Mouse (Mus musculus) limb, embryonic 11.5 days (tissue): ENCODE results near the gene Slc35a3. TPM values are rescaled to one million over a fixed set of nuclear protein-coding genes. Genes with fewer than 3 reads are reported as not detected.

ENCODE experiments used
- ATAC-seq: fragments of 200-750 bp; cut with Nextera tagmentation; 2 replicates; pipeline ENCODE4 v1.8.0; 2017; ENCODE audit warnings: low read depth; ENCODE audit not compliant: insufficient number of reproducible peaks, low FRiP score, low TSS enrichment
- DNase-seq: peaks from one replicate; pipeline ENCODE4 v3.0.0-alpha.2; 2015; ENCODE audit warnings: low spot score
- H3K27ac ChIP-seq: fragments of 300-500 bp; sonication (generic); replicated peaks from 2 replicates; pipeline ENCODE4 v1.5.1; 2014; ENCODE audit warnings: low read depth, mild to moderate bottlenecking, low read length
- H3K27me3 ChIP-seq: fragments of 300-500 bp; sonication (generic); 2 replicates; pipeline ENCODE4 v1.6.1; 2014; ENCODE audit warnings: mild to moderate bottlenecking, low read length, mixed read lengths; ENCODE audit not compliant: control insufficient read depth, insufficient read depth
- H3K36me3 ChIP-seq: fragments of 300-500 bp; sonication (generic); 2 replicates; pipeline ENCODE4 v1.6.1; 2014; ENCODE audit warnings: mild to moderate bottlenecking, low read length, moderate library complexity, mixed read lengths; ENCODE audit not compliant: control insufficient read depth, insufficient read depth
- H3K4me1 ChIP-seq: fragments of 300-500 bp; sonication (generic); 2 replicates; pipeline ENCODE4 v1.6.1; 2014; ENCODE audit warnings: low read length, mixed read lengths; ENCODE audit not compliant: control insufficient read depth, insufficient read depth
- H3K4me2 ChIP-seq: fragments of 300-500 bp; sonication (generic); 2 replicates; pipeline ENCODE4 v1.6.1; 2014; ENCODE audit warnings: low read depth, mild to moderate bottlenecking, moderate library complexity; ENCODE audit not compliant: severe bottlenecking
- H3K4me3 ChIP-seq: fragments of 300-500 bp; sonication (generic); 2 replicates; pipeline ENCODE4 v1.5.1; 2014; ENCODE audit warnings: low read depth, low read length
- H3K9ac ChIP-seq: fragments of 300-500 bp; sonication (generic); 2 replicates; pipeline ENCODE4 v1.6.1; 2014; ENCODE audit warnings: mild to moderate bottlenecking, low read length
- H3K9me3 ChIP-seq: fragments of 300-500 bp; sonication (generic); 2 replicates; pipeline ENCODE4 v1.6.1; 2016; ENCODE audit warnings: low read length; ENCODE audit not compliant: control insufficient read depth
- WGBS: fragments of 180-500 bp; shearing (Covaris S2); extraction: QIAGEN DNeasy Blood & Tissue Kit; methylation state at CpG from one replicate; pipeline ENCODE4 v1.1.7; 2014; 5-methylcytosine and 5-hydroxymethylcytosine counted together
- polyA plus RNA-seq: library from polyadenylated mRNA; unstranded; fragments of >200 nt; fragmentation: Nextera tagmentation; extraction: Ambion mirVana; gene quantifications from 2 replicates; pipeline ENCODE4 v1.2.1, GENCODE M21; 2014

The Slc35a3 gene
- polyA plus RNA-seq, 1 experiment from 2014 or later: 6.8 TPM

GRCm38 (mm10) chr3:116705637-116706204, 6.9 kb downstream of the Slc35a3 start:
- DNase-seq (no peak), ATAC-seq (no peak)
- H3K9me3 ChIP-seq: no peaks in the 10 kb centered on the region
- no peaks in the 10 kb centered on the region for H3K4me1 ChIP-seq
- no peak overlapping the region for H3K27ac ChIP-seq
- no peak overlapping the region for H3K4me2 ChIP-seq
- no peaks in the 10 kb centered on the region for H3K27me3 ChIP-seq
- H3K9ac ChIP-seq: no peak overlapping the region
- no peaks in the 10 kb centered on the region for H3K36me3 ChIP-seq
- no peak overlapping the region for H3K4me3 ChIP-seq
- 90% methylated on average over 1 of the region's 1 CpGs for WGBS

GRCm38 (mm10) chr3:116703835-116704234, 8.8 kb downstream of the Slc35a3 start:
- no peak overlapping the region for H3K4me2 ChIP-seq
- no peaks in the 10 kb centered on the region for H3K9me3 ChIP-seq
- ATAC-seq (no peak), DNase-seq (no peak)
- 91% methylated on average over 5 of the region's 5 CpGs for WGBS
- H3K9ac ChIP-seq: no peak overlapping the region
- H3K27me3 ChIP-seq: no peaks in the 10 kb centered on the region
- H3K4me3 ChIP-seq: no peak overlapping the region
- no peaks in the 10 kb centered on the region for H3K36me3 ChIP-seq
- no peaks in the 10 kb centered on the region for H3K4me1 ChIP-seq
- H3K27ac ChIP-seq: no peak overlapping the region

- Histone ChIP-seq H3K27ac (no peak overlapping the region), H3K4me3 (no peak overlapping the region), H3K4me1 (no peaks in the 10 kb centered on the region), H3K9ac (no peak overlapping the region), H3K9me3 (no peaks in the 10 kb centered on the region), H3K27me3 (no peaks in the 10 kb centered on the region), H3K36me3 (no peaks in the 10 kb centered on the region), H3K4me2 (no peak overlapping the region)
- ATAC-seq: no peak
- WGBS: 91% methylated on average over 1 of the region's 1 CpGs
- no peak for DNase-seq
These were observed 9.9 kb downstream of the Slc35a3 start for GRCm38 (mm10) chr3:116702647-116703272.

GRCm38 (mm10) chr3:116701601-116702000, 11.0 kb downstream of the Slc35a3 start:
- DNase-seq (no peak), ATAC-seq (no peak)
- Histone ChIP-seq H3K4me3 (no peak overlapping the region), H3K4me1 (no peaks in the 10 kb centered on the region), H3K36me3 (no peaks in the 10 kb centered on the region), H3K9ac (no peak overlapping the region), H3K4me2 (no peak overlapping the region), H3K9me3 (no peaks in the 10 kb centered on the region), H3K27ac (no peak overlapping the region), H3K27me3 (no peaks in the 10 kb centered on the region)
- 93% methylated on average over 4 of the region's 4 CpGs for WGBS

GRCm38 (mm10) chr3:116698786-116699185, 13.8 kb downstream of the Slc35a3 start:
- H3K9me3 ChIP-seq: no peaks in the 10 kb centered on the region
- no peak overlapping the region for H3K9ac ChIP-seq
- DNase-seq (no peak), ATAC-seq (no peak)
- no peaks in the 10 kb centered on the region for H3K36me3 ChIP-seq
- WGBS: 92% methylated on average over 2 of the region's 2 CpGs
- no peaks in the 10 kb centered on the region for H3K27me3 ChIP-seq
- no peak overlapping the region for H3K27ac ChIP-seq
- H3K4me1 ChIP-seq: no peaks in the 10 kb centered on the region
- H3K4me2 ChIP-seq: no peak overlapping the region
- H3K4me3 ChIP-seq: no peak overlapping the region

GRCm38 (mm10) chr3:116695666-116695985, 17.0 kb downstream of the Slc35a3 start:
- Histone ChIP-seq H3K27me3 (no peaks in the 10 kb centered on the region), H3K4me3 (no peak overlapping the region), H3K4me2 (no peak overlapping the region), H3K9me3 (no peaks in the 10 kb centered on the region), H3K36me3 (no peaks in the 10 kb centered on the region), H3K27ac (no peak overlapping the region), H3K9ac (no peak overlapping the region), H3K4me1 (no peaks in the 10 kb centered on the region)
- ATAC-seq (no peak), DNase-seq (no peak)
- WGBS: 87% methylated on average over 2 of the region's 2 CpGs

- H3K9me3 ChIP-seq: no peaks in the 10 kb centered on the region
- H3K27me3 ChIP-seq: no peaks in the 10 kb centered on the region
- H3K36me3 ChIP-seq: no peaks in the 10 kb centered on the region
- ATAC-seq (no peak), DNase-seq (no peak)
- H3K4me3 ChIP-seq: no peak overlapping the region
- no peak overlapping the region for H3K4me2 ChIP-seq
- 86% methylated on average over 8 of the region's 8 CpGs for WGBS
- no peak overlapping the region for H3K27ac ChIP-seq
- no peak overlapping the region for H3K9ac ChIP-seq
- H3K4me1 ChIP-seq: no peaks in the 10 kb centered on the region
These were observed 17.5 kb downstream of the Slc35a3 start for GRCm38 (mm10) chr3:116694955-116695665.

GRCm38 (mm10) chr3:116694312-116694711, 18.3 kb downstream of the Slc35a3 start:
- H3K36me3 ChIP-seq: no peaks in the 10 kb centered on the region
- no peaks in the 10 kb centered on the region for H3K27me3 ChIP-seq
- 93% methylated on average over 3 of the region's 3 CpGs for WGBS
- no peak overlapping the region for H3K4me3 ChIP-seq
- no peak overlapping the region for H3K27ac ChIP-seq
- H3K4me1 ChIP-seq: no peaks in the 10 kb centered on the region
- no peak overlapping the region for H3K4me2 ChIP-seq
- DNase-seq (no peak), ATAC-seq (no peak)
- no peak overlapping the region for H3K9ac ChIP-seq
- H3K9me3 ChIP-seq: no peaks in the 10 kb centered on the region
